Mouse (Mus musculus) olfactory bulb, adult 2 months (tissue): ENCODE measurements at regions not wholly inside any gene's neighbourhood (a gene's known extent, or its start where the extent isn't known, plus 50 kb on each side); places are given as distances from the start of the nearest gene placed in this dataset.

Experiments used
- CTCF ChIP-seq: fragments of 200-500 bp; IDR thresholded peaks from 2 replicates; pipeline ENCODE4 v1.5.1; 2012; ENCODE audit warnings: low read depth, mild to moderate bottlenecking, low read length, moderate library complexity; ENCODE audit not compliant: insufficient read depth
- POLR2A ChIP-seq: fragments of 200-500 bp; IDR thresholded peaks from 2 replicates; pipeline ENCODE4 v1.6.1; 2012; ENCODE audit warnings: mild to moderate bottlenecking, low read depth, low read length, moderate library complexity; ENCODE audit not compliant: insufficient read depth

DNA sequence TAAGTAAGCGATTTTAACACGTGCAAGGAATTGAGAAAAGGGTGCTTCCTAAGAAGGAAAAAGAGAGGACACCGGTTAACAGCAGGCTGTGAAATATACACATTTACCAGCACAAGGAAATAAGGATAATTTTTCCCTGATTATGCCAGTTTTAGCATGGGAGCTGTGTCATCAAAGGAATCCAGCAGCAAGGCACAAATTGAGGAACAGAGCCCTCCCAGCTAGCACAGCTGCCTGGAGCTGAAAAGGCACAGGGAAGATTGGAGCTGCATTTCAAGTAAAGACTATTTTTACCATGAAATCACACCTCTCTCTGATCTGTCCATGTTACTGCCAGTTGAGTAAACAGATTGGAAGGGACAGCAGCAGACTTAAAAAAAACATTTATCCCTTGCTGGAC lies 558.7 kb downstream of the Sqor start:
- TF ChIP-seq POLR2A: no peak
- TF ChIP-seq CTCF: no peak
